Mouse (Mus musculus) large intestine, adult 2 months (tissue): Measurements from ENCODE around the gene Coro2a. TPM values are rescaled to one million over a fixed set of nuclear protein-coding genes. Genes with fewer than 3 reads are reported as not detected.

Experiments
- DNase-seq: peaks from one replicate; pipeline ENCODE4 v3.0.0-alpha.2; 2012; ENCODE audit warnings: low read depth, low spot score
- WGBS: fragments of 180-500 bp; shearing (Covaris S2); methylation state at CpG from one replicate; pipeline ENCODE4 v1.1.7; 2018; 5-methylcytosine and 5-hydroxymethylcytosine counted together
- polyA plus RNA-seq: library from polyadenylated mRNA; depleted of rRNA; stranded (reverse); fragments of >200 nt; gene quantifications from 2 replicates; pipeline ENCODE4 v1.2.3, GENCODE M21; 2012

Coro2a gene
- polyA plus RNA-seq, 1 experiment, result 166 TPM

DNA sequence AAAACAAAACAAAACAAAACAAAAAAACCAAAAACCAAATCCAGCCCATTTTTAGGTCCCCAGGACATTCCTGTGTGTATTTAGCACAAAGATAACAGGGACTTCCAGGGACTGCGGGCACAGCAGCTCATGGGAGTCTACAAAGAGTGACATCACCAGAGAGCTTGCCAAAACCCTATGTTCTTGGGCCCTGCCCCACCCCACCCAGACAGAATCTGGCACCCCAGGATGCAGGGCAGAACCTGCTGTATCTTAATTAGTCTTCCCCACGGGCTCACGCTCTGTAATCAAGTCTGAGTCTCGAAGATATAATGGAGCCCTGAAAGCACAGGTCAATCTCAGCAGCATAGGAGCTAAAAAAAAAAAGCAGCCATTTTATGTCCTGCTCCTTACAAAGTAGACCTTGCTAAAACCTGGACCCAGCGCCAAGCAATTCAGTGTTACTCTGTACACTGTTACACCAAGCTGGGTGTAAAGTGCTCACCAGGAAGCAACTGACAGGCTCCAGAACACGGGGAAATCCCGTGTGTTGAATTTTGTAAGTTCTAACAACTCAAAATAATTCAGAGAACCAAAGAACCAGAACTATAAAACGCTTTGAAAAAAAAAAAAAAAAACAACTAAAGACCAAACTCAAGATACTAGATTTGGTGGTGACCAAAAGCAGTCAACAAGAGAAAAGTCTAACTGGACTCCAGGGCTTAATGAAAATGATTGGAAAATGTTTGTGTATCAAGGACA lies 34.9 kb downstream of the Coro2a start:
- 23% methylated on average over 8 of the region's 8 CpGs for WGBS
- no peak for DNase-seq

- 74% methylated on average over 4 of the region's 4 CpGs for WGBS
- no peak for DNase-seq
Observed at GRCm38 (mm10) chr4:46565393-46565955, 36.5 kb downstream of the Coro2a start.

DNA sequence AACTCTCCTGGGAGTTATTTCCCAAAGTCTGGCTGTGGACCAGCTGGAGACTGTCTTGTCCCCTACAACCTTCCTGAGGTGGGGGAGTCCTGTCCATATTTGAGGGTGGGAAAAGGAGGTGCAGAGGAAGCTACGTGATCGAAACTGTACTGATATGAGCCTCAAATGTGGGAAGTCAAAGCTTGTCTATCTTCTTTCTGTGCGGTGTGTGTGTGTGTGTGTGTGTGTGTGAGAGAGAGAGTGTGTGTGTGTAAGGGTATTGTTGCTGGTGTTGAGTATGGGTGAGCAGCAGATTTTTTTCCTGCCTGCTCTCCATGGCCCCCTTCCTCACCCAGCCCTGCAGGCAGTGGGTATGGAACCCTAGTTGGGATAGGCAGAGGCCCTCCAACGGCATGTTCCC lies 37.8 kb downstream of the Coro2a start:
- no peak for DNase-seq
- 83% methylated on average over 4 of the region's 4 CpGs for WGBS

GRCm38 (mm10) chr4:46563847-46564246 lies 38.2 kb downstream of the Coro2a start:
- WGBS, result 29% methylated on average over 10 of the region's 10 CpGs
- DNase-seq, result no peak

DNA sequence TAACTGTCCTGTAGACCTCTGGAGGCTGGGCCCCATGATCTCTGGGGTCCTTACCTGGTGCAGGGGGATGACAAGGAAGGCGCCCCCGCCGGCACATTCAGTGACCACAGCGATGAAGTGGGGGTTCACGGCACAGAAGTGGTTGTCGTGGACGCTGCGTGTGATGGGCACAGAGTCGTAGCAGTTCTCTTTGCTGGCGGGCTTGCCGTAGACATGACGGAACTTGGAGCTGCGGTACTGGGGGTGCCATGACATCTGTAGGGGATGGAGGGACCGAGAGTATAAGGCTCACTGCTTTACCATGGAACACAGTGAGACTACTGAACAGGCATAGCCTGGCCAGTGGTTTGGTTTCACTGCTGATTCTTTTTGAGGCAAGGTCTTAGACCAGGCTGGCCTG lies 39.2 kb downstream of the Coro2a start:
- 97% methylated on average over 14 of the region's 14 CpGs for WGBS
- no peak for DNase-seq

DNA sequence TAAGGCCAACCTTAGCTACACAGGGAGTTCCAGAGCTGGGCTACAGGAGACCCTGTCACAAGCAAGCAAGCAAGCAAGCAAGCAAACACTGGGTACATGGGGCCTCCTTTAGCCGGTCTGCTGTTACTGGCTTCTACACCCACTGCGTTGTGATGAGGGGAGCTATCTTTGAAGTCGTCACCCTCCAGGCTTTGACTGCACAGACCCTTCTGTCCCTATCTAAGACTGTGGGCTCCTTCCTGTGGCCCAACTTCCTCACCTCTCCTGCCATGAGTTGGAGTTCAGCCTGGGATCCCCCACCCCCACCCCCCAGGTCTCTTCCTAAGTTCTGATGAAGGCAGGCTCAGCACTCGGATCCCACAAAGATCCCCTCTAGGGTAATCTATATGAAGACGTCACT lies 40.0 kb downstream of the Coro2a start:
- DNase-seq, result no peak
- 91% methylated on average over 5 of the region's 5 CpGs for WGBS

DNA sequence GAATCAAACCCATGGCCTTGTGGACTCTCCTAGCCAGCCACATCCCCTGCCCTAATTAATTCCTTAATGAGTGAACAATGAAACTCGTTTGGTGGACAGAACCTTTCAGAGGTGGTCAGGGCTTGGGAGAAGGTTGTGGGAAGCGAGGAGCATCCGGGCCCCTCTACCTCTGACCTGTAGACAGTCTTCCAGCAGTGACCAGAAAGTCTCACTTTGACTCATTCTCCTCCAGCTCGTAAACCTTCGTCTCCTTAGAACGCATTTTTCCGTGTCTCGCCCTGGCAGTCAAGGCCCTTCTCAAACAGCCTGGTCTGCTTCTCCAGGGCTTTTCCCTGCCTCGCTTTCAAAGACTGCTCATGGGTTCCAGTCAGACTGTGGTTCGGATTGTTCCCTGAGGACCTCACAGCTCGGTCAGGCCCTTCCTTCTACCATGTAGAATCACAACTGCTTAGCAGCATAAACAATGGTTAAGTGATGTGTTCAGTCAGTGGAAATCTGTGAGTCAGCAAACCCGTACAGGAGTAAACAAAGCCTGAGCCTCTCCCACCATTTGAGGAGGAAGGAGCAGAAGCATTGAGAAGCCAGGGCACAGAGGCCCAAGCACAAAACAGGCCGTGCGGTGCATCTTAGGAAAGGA lies 41.8 kb downstream of the Coro2a start:
- DNase-seq, result no peak
- 28% methylated on average over 14 of the region's 14 CpGs for WGBS

DNA sequence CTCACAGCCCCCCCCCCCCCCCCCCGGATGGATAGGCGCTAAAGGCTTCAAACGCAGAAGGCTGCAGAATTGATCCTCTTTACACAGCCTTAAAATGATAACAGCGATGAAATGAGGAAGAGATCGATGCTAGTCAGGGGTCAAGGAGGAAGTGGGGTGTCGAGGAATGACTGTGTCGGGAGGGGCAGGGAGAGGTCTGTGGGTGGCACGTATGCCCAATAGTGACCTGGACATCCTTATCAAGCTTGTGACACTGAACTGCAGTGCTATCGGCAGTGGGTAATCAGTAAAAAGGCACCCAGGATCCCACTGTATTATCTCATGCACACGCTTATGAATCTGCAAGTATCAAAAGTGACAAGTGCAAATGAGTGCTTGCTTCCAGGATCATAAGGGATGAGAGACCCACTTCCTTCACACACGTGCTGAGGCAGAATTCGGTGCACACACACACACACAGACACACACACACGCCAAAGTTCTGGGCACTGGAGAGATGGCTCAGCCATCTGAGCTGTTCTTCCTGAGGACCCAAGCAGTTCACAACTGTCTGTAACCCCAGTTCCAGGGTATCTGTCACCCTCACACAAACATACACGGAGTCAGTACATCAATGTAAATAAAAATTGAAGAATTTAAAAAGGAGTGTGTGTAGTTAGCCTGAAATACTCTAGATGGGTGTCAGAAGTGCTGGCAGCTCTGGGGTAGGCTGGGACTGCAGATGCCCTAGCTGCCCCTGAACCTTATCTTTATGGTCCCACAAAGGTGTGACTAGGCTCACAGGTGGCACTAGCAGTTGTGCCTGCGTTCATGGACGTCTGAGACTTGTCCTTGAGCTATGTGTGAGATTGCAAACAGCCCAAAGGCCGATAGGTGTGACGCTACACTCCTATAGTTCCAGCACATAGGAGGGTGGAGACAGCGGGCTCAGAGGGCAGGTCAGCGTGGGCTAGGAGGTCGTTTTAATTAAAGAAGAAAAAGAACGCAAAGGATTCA lies 43.0 kb downstream of the Coro2a start:
- DNase-seq, result peak; percentile 90
- 20% methylated on average over 22 of the region's 22 CpGs for WGBS

DNA sequence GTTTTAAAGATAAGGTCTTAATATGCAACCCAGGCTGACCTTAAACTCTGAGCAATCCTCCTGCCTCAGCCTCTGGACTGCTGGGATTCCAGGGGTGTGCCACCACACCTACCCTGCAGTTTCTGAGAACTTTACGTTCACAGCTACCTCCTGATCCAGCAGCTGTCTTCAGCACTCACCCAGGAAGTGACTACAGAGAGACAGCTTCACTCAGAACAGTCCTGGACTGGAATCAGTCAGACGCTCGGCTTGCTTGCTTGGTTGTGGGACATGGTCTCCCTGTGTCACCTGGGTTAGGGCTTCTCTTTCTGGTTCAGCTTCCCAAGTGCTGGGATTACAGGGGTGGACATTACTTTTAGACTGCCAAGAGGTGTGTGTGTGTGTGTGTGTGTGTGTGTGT lies 45.1 kb downstream of the Coro2a start:
- no peak for DNase-seq
- 52% methylated on average over 3 of the region's 3 CpGs for WGBS

DNA sequence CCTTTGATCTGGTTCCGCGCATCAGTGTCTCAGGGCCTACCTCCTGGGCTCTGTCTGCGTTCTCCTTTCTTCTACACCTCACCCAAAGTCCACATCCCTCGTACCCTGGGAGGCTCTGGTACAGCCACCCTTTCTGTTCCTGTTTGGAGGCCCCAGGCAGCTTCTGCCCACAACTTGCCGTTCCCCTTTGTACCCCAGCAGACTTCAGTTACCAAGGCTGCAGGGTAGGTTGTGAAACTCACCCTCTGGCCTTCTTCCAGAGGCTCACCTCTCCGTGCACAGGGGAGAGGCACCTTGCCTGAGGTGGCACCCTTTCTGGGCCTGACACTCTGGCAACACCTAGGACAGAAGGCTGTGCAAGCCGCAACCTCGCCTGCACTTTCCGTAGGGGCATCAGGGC lies 46.2 kb downstream of the Coro2a start:
- WGBS, result 29% methylated on average over 9 of the region's 9 CpGs
- DNase-seq, result no peak

- no peak for DNase-seq
- WGBS, result 32% methylated on average over 10 of the region's 10 CpGs
Observed at GRCm38 (mm10) chr4:46554295-46555069, 47.5 kb downstream of the Coro2a start.

GRCm38 (mm10) chr4:46553864-46554263 lies 48.1 kb downstream of the Coro2a start:
- 15% methylated on average over 1 of the region's 1 CpGs for WGBS
- peak; percentile 99 for DNase-seq

DNA sequence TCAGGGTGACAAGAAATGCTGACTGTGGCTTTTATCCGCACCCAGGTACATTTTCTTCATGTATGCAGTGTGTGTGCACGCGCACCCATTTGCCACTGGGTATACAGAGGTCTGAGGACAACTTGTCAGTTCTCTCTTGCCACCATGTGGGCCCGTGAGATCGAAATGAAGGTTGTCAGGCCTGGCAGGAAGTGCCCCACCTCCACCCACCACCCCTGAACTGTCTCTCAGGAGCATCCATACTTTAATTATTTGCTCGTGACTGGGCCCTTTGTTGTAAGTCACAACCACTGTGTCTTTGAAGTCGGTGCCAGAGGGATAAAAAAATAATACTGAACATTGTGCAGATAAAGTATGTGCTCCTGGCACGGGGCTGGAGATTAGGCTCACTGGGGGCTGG lies 51.6 kb downstream of the Coro2a start:
- 55% methylated on average over 8 of the region's 8 CpGs for WGBS
- no peak for DNase-seq

GRCm38 (mm10) chr4:46549979-46550378 lies 52.0 kb downstream of the Coro2a start:
- WGBS, result 85% methylated on average over 10 of the region's 10 CpGs
- no peak for DNase-seq

GRCm38 (mm10) chr4:46546709-46547108 lies 55.3 kb downstream of the Coro2a start:
- 61% methylated on average over 6 of the region's 6 CpGs for WGBS
- no peak for DNase-seq

DNA sequence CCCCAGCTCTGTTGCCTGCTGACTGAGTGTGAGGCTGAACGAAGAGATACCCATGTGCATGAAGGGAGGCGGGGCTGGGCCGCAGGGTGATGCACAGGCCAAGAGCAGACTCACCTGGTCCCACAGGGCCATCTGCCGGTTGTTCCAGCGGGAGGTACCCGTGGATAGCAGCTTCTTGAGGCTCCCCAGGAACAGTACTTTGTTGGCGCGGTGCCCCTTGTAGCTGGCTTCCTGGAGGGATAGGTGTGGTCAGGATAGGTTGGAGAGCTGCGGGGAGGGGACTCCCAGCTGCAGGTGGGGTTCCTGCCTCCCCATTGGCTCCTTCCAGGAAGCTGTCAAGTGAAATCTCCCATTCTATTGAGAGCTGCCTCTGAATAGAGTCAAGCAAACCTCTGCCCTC lies 56.5 kb downstream of the Coro2a start:
- DNase-seq, result peak; percentile 91
- 18% methylated on average over 9 of the region's 9 CpGs for WGBS

- WGBS, result 55% methylated on average over 1 of the region's 1 CpGs
- no peak for DNase-seq
Observed at GRCm38 (mm10) chr4:46544313-46544712, 57.7 kb downstream of the Coro2a start.

DNA sequence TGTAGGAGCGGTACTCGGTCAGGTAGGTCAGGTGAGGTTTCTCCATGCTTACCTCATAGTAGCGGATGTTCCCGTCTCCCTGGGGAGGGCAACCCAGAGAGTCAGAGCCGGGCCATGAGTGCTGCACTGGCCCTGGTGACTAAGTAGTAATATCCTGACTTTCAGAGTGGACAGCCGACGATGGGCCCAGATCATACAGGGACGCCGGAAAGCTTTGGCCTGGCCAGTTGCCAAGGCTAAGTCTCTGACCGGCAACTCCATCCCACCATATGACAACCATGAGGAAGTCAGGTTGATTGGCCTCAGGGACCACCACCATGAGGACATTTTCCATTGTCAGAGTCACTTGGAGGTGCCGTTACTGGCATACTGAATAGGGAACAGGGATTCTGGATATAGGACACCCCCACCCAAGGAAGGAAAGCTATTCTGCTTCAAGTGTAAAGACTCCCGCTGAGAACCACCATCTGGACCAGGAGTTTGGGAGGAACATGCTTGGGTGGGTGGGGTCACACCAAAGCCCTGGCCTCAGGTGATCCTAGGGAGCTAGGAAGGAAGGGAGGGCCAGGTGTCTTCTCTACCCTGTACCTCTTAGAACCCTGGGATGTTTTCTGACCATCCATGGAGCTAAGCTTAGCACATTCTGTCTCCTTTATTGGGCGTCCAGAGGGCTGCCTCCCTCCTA lies 58.5 kb downstream of the Coro2a start:
- 90% methylated on average over 13 of the region's 13 CpGs for WGBS
- no peak for DNase-seq

- no peak for DNase-seq
- 85% methylated on average over 9 of the region's 9 CpGs for WGBS
Observed at GRCm38 (mm10) chr4:46541707-46542106, 60.3 kb downstream of the Coro2a start.
